Mouse (Mus musculus): ENCODE measurements around the gene Lao1.
A peak's percentile ranks its signal among the peaks of the same experiment; 100 is the strongest.
"Not testable (repeated sequence)": the region's sequence is repeated elsewhere in the genome, so short reads cannot be mapped to it uniquely, and the experiment has no call there.

Gene Lao1

DNA sequence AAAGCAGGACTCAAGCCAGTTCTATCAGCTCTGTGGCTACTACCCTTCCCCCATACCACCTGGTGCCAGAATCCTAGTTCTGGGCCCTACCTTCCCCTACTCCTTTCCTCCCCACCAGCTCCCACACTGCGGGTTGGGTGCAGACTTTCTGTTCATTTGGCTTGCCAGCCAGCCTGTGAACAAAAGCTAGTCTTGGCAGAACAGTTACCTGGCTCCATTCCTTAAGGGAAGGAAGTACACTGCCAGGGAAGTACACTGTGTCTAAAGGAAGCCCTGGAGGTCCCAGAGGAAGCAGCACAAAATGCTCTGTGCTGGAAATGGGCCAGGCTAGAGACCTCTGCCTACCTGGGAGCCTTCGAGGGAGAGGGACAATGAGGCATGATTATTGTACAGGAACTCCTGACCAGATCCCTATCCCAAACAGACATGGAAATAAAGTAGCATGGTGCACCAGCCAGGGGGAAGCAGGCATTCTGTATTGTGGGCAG, at the start of gene Lao1:
Lao1 (plus strand) TSS at position 438 of the 488 bp plus-strand sequence.
- peak; percentile 8 for DNase-seq (ENCODE audit: low spot score)

DNA sequence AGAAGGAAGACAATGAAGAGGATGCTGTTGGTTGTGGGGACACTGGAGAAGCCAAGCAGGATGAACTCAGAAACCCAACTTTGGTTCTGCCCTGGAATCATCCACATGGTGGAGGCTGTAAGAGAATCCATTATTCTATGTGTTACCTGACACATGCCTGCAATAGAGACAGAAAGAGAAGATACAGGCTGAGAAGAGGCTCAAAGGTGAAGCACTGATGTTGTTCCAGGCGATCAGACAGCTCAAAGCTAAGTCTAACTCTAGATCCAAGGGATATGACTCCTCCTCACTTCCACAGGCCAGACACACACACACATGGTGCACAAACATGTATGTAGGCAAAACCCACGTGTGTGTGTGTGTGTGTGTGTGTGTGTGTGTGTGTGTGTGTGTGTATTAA, 44.0 kb upstream of the Lao1 start, which contains the start of gene Olfr1329:
Olfr1329 (minus strand) TSS at position 101 of the 400 bp plus-strand sequence.
- DNase-seq (ENCODE audit: low spot score): not testable (repeated sequence)

DNA sequence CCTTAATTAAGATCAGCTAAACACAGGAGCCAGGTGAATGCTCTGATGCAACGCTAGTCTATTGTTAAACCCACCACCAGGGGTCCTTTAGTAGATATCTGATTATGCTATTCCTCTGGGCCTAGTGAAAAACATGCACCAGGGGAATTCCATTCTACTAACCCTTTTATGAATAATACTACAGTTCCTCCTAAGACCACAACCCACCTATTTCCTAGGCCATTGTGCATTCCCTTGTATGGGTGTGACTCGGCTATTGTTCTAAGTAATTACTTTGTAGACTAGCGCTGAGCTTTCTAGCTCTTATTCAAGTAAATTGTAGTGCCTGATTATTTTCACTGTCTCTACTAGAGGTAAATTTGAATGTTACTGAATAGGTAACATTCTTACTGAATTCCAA, 30.1 kb upstream of the Lao1 start:
- DNase-seq (ENCODE audit: low spot score): not testable (repeated sequence)

- no peak for DNase-seq (ENCODE audit: low spot score)
Observed at GRCm38 (mm10) chr4:118938512-118938911, 22.9 kb upstream of the Lao1 start, which contains the start of gene Olfr1328. Gene Olfr1328, minus strand, starts transcription at chr4:118938612.

DNA sequence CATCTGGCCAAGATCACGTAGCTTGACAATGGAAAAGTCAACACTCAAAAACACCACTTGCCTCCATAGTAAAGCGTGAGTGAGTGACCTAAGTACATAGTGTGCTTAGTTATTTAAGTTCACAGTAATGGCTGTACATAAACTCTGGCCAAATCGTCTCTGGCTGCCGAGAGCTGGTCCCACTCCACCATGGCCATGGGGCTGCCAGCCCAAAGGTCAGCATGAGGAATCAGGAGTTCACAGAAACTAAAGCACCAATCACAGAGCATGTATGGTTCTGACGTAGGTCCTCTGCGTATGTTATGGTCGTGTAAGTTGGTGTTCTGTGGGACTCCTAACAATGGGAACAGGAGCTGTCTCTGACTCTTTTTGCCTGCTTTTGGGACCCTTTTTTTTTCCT, 2.6 kb upstream of the Lao1 start:
- DNase-seq (ENCODE audit: low spot score): no peak

DNA sequence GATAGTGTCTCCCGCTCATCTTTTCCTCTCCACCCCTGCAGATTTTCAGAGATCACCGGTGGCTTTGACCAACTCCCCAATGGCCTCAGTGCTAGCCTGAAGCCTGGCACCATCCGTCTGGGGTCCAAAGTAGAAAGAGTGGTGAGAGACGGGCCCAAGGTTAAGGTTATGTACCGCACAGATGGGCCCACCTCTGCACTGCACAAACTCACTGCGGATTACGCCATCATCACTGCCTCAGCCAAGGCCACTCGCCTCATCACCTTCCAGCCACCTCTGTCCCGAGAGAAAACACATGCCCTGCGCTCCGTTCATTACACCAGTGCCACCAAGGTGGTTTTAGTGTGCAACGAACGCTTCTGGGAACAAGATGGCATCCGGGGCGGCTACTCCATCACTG, 6.3 kb downstream of the Lao1 start:
- no peak for DNase-seq (ENCODE audit: low spot score)

- no peak for DNase-seq (ENCODE audit: low spot score)
Observed at GRCm38 (mm10) chr4:118973281-118973680, 11.9 kb downstream of the Lao1 start.

DNA sequence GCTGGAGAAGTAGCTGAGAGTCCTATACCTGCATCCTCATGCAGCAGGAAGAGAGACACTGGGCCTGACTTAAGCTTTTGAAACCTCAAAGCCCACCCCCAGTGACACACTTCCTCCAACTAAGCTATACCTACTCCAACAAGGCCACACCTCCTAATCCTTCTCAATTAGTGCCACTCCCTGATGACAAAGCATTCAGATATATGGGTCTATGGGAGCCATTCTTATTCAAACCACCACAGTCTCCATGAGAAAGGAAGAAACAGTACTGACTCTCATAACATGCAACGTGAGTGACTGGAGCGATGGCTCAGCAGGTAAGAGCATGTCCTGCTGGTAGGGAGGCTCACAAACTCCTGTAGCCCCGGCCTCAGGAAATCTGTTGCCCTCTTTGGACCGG, 23.9 kb downstream of the Lao1 start:
- no peak for DNase-seq (ENCODE audit: low spot score)

DNA sequence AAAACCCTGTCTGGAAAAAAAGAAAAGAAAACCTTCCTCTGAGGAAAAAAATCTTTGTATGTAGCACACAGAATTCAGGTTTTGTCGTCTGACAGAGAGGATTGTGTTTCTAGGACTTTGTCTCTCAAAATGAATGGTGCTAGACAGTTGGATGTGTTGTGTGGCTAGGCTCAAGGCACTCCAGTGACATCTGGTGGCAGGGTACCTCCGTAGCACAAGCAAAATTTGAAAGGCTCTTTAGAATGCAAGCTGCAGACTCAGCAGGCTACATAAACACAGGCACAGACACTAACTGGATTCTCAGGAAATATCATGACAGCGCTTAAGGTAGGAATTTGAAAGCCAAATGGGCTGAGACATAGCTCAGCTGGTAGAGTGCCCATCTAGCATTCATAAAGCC, 27.2 kb downstream of the Lao1 start:
- peak; percentile 58 for DNase-seq (ENCODE audit: low spot score)

DNA sequence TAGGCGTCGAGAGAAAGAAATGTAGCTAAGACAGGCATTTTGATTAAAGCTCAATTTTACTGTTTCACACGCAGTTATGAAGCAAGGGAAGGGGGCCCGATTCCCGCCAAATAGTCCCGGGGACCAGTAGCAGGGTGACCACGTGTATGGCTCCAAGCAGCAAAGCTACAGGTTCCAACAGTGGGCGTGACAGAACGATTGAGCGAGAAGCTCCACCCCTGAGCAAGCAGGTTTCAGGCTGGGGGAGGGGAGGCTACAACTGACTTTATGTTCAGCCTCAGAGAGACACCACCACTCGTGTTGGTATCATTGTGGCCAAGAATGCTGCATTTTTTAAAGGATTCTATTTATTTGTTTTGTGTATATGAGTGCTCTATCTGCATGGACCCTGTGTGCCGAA, 28.0 kb downstream of the Lao1 start:
- no peak for DNase-seq (ENCODE audit: low spot score)

DNA sequence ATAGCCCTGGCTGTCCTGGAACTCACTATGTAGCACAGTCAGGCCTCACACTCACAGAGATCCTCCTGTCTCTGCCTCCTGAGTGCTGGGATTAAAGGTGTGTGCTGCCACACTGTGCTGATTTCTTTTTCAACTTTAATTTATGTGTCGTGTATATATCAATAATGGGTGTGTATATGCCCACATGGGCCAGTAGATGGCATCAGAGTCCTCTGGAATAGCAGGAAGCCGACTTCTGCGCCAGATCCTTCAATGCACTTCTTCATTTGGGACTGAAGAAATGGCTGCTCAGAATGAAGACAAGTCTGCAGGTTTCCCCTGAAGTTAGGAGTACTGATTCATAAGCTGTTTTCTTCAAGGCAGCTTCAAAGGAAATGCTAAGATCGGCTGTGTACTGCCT, 30.4 kb downstream of the Lao1 start:
- no peak for DNase-seq (ENCODE audit: low spot score)

- DNase-seq (ENCODE audit: low spot score): no peak
Observed at GRCm38 (mm10) chr4:118997127-118997542, 35.8 kb downstream of the Lao1 start.

DNA sequence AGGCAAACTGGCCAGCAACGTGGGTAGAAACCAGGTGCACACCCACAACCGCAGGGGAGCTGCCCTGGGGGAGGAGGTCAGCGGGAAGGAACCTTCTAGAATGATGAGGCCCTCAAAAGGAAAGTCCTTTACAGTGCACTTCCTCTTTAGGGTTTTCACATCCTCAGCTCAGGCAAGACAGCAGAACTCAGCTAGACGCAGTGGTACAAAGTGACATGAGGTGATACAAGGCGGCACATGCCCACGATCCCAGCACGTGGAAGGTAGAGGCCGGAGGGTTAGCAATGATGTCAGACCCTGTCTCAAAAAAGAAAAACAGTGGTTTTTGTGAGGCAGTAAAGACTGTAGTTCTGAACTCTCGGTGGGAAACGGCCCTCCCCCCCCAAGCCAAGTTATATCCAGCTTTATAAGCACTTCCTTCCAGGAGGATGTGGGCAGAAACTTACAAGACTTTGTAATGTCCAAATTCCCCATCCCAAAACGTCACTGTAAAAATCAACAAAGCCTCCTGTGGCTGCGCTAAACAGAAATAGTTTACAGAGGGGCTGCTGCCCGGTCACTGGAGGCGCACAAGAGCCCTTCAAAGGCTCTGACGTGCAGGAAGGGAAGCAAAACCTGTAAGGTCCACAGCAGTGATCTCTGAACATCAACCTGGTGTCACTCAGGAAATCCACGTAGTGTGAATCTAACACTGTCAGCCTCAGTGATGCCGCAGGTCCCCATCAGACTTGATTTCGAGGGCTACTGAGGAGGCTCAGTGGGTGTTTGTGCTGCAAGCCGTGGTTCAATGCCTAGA, 38.5 kb downstream of the Lao1 start:
- no peak for DNase-seq (ENCODE audit: low spot score)

GRCm38 (mm10) chr4:119001696-119002095, 40.3 kb downstream of the Lao1 start:
- no peak for DNase-seq (ENCODE audit: low spot score)

DNA sequence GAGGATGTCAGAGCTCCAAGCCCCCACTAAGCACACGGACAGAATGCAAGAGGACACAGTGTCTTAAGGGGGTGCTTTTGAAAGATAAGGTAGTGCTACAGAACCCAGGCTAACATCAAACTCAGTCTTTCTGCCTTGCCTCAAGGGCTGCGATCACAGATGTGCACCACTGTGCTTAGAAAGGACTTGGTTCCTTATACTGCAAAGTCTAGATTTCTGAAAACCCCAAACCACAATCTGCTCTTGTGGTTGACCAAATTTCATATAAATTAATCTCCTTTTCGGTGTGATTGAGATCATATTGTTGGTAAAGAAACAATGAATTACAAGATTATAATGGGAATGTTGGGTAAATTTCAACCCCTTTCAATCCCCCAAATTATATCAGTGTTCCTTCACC, 41.1 kb downstream of the Lao1 start:
- DNase-seq (ENCODE audit: low spot score): no peak

DNA sequence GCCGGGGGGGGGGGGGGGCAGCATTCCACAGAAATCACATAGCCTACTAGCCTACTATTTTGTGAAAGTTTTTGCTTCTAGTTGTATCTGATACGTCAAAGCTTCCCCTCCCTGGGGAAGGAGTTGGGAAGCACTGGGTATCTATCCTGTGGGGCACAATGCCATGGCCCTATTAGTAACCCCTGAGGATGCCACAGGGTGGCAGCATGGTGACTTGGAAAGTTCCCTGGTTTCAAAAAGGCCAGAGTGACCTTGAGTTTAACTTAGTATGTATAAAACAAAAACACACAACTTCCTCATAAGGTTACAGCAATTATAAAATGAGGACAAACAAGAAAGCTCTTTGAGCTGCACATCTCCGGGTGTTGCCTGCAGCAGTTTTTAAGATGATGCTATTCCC, 42.8 kb downstream of the Lao1 start:
- DNase-seq (ENCODE audit: low spot score): peak; percentile 51

GRCm38 (mm10) chr4:119004613-119005339, 43.4 kb downstream of the Lao1 start:
- DNase-seq (ENCODE audit: low spot score): peak; percentile 85

GRCm38 (mm10) chr4:119007602-119008001, 46.2 kb downstream of the Lao1 start:
- no peak for DNase-seq (ENCODE audit: low spot score)

- peak; percentile 45 for DNase-seq (ENCODE audit: low spot score)
Observed at GRCm38 (mm10) chr4:119008476-119008875, 47.1 kb downstream of the Lao1 start.

DNA sequence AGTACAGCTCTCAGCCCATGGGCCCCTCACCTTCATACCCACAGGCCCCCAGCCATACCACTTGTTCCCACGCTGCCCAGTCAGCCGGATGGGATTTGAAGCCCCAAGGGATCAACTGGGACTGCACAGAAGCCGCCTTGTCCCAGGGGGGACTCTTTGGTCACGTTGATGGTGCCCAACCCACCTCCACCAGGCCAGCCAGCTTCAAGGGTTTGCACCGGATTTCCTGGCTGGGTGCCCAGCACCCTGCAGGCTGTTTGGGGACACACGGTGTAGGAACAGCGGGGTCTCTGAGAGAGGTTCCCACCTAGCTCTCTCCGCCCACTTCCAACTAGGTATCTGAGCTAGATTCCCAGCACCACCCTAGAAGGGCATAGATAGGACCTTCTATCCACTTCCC, 48.4 kb downstream of the Lao1 start:
- no peak for DNase-seq (ENCODE audit: low spot score)

DNA sequence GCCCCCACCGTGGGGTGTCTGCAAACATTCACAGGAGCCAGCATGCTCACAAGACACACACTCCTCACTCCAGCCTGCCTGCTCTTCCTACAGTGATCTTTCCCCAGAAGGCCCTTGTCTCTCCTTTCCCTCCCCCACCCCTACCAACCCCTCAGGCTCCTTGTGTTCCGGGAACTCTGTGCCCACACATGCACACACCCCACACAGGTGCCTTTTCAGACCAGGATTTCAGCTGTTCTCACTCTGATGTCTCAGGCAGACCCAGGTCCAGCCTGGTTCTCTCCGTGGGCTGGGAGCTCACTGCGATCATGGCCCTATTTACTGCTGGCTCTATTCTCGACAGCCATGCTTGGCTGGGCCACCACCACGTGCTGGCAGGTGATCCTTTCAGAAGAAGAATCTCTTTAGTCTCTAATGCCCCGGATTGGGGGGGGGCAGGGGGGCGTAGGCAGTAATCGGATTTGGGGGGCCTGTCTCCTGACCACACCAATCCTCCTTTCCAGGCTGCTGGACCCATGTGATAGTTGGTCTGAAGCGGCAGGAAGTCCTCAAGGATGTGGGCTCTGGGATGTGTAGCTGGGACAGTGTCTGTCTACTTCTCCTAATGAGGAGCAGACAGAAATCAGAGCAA, 49.8 kb downstream of the Lao1 start:
- no peak for DNase-seq (ENCODE audit: low spot score)

DNA sequence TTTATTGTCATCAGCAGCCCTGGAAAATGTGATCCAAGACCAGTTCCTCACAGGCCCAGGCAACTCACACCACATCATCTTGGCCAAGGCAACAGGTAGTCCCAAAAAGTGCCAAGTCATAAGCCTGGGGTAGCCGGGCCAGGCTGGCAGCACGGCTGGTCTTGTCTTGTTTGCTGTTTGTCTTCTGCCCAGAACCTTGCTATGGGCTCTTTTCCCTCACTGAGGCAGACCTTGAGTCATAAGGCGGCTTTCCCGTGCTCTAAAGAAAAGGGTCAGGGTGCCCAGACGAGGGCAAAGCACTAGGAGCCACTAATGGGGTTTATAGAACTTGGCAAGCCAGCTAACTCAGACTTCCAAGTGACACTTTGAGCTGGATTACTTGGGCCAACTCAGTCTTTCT, 51.7 kb downstream of the Lao1 start:
- DNase-seq (ENCODE audit: low spot score): peak; percentile 39

DNA sequence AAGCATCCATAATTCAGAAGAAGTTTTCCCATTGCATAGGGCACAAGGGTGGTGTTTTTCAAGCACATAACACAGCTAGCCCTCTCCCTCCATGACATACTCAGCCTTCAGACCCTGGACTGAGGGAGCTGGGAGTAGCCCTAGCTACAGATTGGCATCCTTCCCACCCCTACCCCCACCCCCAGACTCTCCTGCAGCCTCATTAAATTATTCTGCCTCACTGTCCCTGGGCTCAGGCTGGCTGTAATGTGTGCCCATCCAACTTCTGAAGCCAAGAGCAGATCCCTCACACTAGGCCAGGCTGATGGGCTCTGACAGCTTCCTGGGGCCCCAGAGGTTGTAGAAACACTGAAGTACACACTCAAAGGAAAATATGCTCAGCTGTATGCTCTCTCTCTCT, 53.6 kb downstream of the Lao1 start:
- no peak for DNase-seq (ENCODE audit: low spot score)

Data from adipocyte (in vitro differentiated cells).